Mouse (Mus musculus) cortical plate, adult 2 months (tissue): ENCODE results near the gene Samd9l.
"Not testable (repeated sequence)": the region's sequence is repeated elsewhere in the genome, so short reads cannot be mapped to it uniquely, and the experiment has no call there.

Experiments
- CTCF ChIP-seq: fragments of 200-500 bp; IDR thresholded peaks from 2 replicates; pipeline ENCODE4 v1.5.1; 2011; ENCODE audit warnings: mild to moderate bottlenecking, control low read depth, low read length; ENCODE audit not compliant: insufficient read depth; ENCODE audit errors: extremely low read depth
- POLR2A ChIP-seq: fragments of 200-500 bp; IDR thresholded peaks from 2 replicates; pipeline ENCODE4 v1.6.1; 2011; ENCODE audit warnings: mild to moderate bottlenecking, low read length, control low read depth; ENCODE audit not compliant: insufficient read depth; ENCODE audit errors: extremely low read depth

DNA sequence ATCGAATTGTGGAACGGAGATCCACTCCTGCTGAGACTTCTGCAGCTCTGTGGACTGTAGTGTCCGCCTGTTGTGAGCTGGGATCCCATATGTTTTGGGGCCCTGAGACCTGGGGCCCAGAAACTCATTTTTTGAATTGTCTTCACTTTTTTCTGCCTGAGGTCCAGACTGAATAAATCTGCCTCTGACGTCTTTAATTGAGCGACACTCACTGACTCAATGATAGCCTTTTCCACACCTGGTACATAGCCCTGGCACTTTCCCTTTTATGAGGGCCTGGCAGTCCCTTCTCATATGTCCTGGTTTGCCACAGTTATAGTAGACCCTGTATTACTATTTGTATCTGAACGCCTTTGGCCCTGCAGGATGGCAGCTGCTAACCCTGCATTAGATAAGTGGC, 60.2 kb downstream of the Samd9l start:
- not testable (repeated sequence) for TF ChIP-seq CTCF, POLR2A
